Mouse (Mus musculus) macrophage (primary cell): ENCODE data around the gene Ptpn1. TPM values are rescaled to one million over a fixed set of nuclear protein-coding genes. Genes with fewer than 3 reads are reported as not detected.
A peak's percentile ranks its signal among the peaks of the same experiment; 100 is the strongest.

ENCODE experiments used
- H3K27ac ChIP-seq: fragments of 350-480 bp; formaldehyde crosslinking; 2 replicates; pipeline ENCODE4 v1.9.0; 2021
- H3K36me3 ChIP-seq: fragments of 350-480 bp; formaldehyde crosslinking; 2 replicates; pipeline ENCODE4 v1.9.0; 2021; ENCODE audit errors: inconsistent target
- H3K4me3 ChIP-seq: fragments of 350-480 bp; formaldehyde crosslinking; 2 replicates; pipeline ENCODE4 v1.9.0; 2021; ENCODE audit errors: inconsistent target
- H3K79me2 ChIP-seq: fragments of 350-480 bp; formaldehyde crosslinking; 2 replicates; pipeline ENCODE4 v1.9.0; 2021; ENCODE audit errors: inconsistent target
- WGBS: methylation state at CpG from one replicate; pipeline ENCODE4 v1.1.7; 2026; ENCODE audit warnings: inconsistent platforms; ENCODE audit not compliant: missing documents; 5-methylcytosine and 5-hydroxymethylcytosine counted together
- polyA plus RNA-seq: library from polyadenylated mRNA; stranded (reverse); fragments of 250-400 nt; gene quantifications from 3 replicates; pipeline ENCODE4 v1.2.4, GENCODE M21; 2018; ENCODE audit warnings: inconsistent platforms

Ptpn1 gene
- polyA plus RNA-seq, 1 experiment from 2014 or later: 381 TPM

GRCm38 (mm10) chr2:167960584-167960983, 28.7 kb downstream of the Ptpn1 start:
- H3K4me3 ChIP-seq: no peak overlapping the region
- WGBS: 90% methylated on average over 8 of the region's 8 CpGs
- H3K27ac ChIP-seq: peak overlapping the region; percentile 94
- H3K36me3 ChIP-seq: peaks cover 26% of the 10 kb centered on the region
- H3K79me2 ChIP-seq: peaks cover 92% of the 10 kb centered on the region

DNA sequence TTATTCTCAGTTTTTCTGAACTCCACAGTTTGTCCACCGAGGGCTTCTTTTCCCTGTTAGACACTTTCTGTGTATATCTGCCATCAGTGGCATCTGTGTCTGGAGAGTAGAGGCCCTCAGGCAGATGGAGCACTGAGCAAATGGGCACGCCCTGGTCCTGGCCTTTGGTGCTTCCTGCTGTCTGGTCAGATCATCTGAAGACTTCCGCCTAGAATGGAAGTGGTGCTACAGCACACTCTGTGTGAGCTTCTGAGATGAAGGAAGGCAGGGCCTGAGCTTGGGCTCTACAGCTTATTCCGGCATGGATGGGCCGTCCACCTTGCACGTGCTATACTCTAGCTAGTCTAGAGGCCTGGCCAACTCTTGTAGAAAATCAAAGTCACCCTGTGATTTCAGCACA, 30.5 kb downstream of the Ptpn1 start:
- WGBS: 84% methylated on average over 6 of the region's 6 CpGs
- H3K27ac ChIP-seq: peak overlapping the region; percentile 94
- peaks cover 43% of the 10 kb centered on the region for H3K36me3 ChIP-seq
- peaks cover 88% of the 10 kb centered on the region for H3K79me2 ChIP-seq
- H3K4me3 ChIP-seq: no peak overlapping the region

GRCm38 (mm10) chr2:167963176-167963575, 31.3 kb downstream of the Ptpn1 start:
- H3K4me3 ChIP-seq: no peak overlapping the region
- H3K36me3 ChIP-seq: peaks cover 52% of the 10 kb centered on the region
- WGBS: 93% methylated on average over 4 of the region's 4 CpGs
- H3K27ac ChIP-seq: peak overlapping the region; percentile 94
- H3K79me2 ChIP-seq: peaks cover 80% of the 10 kb centered on the region

- peaks cover 58% of the 10 kb centered on the region for H3K36me3 ChIP-seq
- H3K27ac ChIP-seq: peak overlapping the region; percentile 94
- H3K79me2 ChIP-seq: peaks cover 85% of the 10 kb centered on the region
- H3K4me3 ChIP-seq: no peak overlapping the region
- 67% methylated on average over 9 of the region's 9 CpGs for WGBS
Measured at GRCm38 (mm10) chr2:167963778-167964300, 32.0 kb downstream of the Ptpn1 start.

GRCm38 (mm10) chr2:167964320-167964719, 32.5 kb downstream of the Ptpn1 start:
- Histone ChIP-seq H3K36me3 (peaks cover 63% of the 10 kb centered on the region), H3K4me3 (no peak overlapping the region), H3K79me2 (peaks cover 82% of the 10 kb centered on the region), H3K27ac (peak overlapping the region; percentile 94; the same call in 1 of the 2 replicates)
- 95% methylated on average over 9 of the region's 9 CpGs for WGBS

GRCm38 (mm10) chr2:167965911-167966310, 34.1 kb downstream of the Ptpn1 start:
- Histone ChIP-seq H3K36me3 (peaks cover 78% of the 10 kb centered on the region), H3K79me2 (peaks cover 74% of the 10 kb centered on the region), H3K27ac (no peak overlapping the region), H3K4me3 (no peak overlapping the region)
- 97% methylated on average over 3 of the region's 3 CpGs for WGBS

- Histone ChIP-seq H3K27ac (0 out of 2 replicates have a peak overlapping the region, but pooled peaks have one; percentile 7), H3K4me3 (no peak overlapping the region), H3K79me2 (peaks cover 49% of the 10 kb centered on the region), H3K36me3 (peaks cover 99% of the 10 kb centered on the region)
- 95% methylated on average over 7 of the region's 7 CpGs for WGBS
Measured at GRCm38 (mm10) chr2:167968504-167968903, 36.6 kb downstream of the Ptpn1 start.

- Histone ChIP-seq H3K27ac (no peak overlapping the region), H3K79me2 (peaks cover 34% of the 10 kb centered on the region; the same call in 1 of the 2 replicates), H3K36me3 (peaks cover 99% of the 10 kb centered on the region), H3K4me3 (no peak overlapping the region)
- 95% methylated on average over 10 of the region's 10 CpGs for WGBS
Measured at GRCm38 (mm10) chr2:167969851-167970541, 38.1 kb downstream of the Ptpn1 start.

DNA sequence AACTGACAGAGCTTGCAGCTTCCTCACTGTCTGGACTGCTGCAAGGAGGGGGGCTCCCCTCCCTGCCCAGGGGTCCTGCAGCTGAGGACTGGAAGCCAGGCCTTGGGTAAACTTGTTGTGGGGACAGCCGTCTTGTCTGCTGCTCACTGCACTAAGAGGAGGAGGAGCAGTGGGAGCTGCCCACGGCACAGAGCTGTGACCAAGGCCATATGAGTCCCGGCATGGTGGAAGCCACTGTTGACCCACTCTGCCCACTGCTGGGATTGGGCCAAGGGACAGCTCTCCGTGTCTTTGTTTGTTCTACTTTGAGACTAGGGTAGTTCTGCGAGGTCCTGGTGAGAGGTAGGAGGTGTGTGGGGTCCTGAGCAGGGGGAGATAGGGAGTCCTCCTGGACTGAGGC, 40.3 kb downstream of the Ptpn1 start:
- 88% methylated on average over 5 of the region's 5 CpGs for WGBS
- H3K4me3 ChIP-seq: no peak overlapping the region

GRCm38 (mm10) chr2:167972809-167973208, 41.0 kb downstream of the Ptpn1 start:
- Histone ChIP-seq H3K79me2 (peaks cover 14% of the 10 kb centered on the region; the same call in 1 of the 2 replicates), H3K36me3 (peaks cover 99% of the 10 kb centered on the region), H3K27ac (no peak overlapping the region), H3K4me3 (no peak overlapping the region)
- WGBS: no CpG with 5 or more reads among the region's 1 CpGs

More for the DNA sequence above, 40.3 kb downstream of the Ptpn1 start:
- H3K27ac ChIP-seq: no peak overlapping the region
- peaks cover 99% of the 10 kb centered on the region for H3K36me3 ChIP-seq
- H3K79me2 ChIP-seq: peaks cover 14% of the 10 kb centered on the region; the same call in 1 of the 2 replicates

- H3K79me2 ChIP-seq: no peaks in the 10 kb centered on the region; the same call in 1 of the 2 replicates
- no peak overlapping the region for H3K27ac ChIP-seq
- H3K36me3 ChIP-seq: peaks cover 85% of the 10 kb centered on the region
- whole genome bisulfite sequencing: 11% methylated on average over 10 of the region's 12 CpGs
- no peak overlapping the region for H3K4me3 ChIP-seq
Measured at GRCm38 (mm10) chr2:167975746-167976145, 43.9 kb downstream of the Ptpn1 start.

- Histone ChIP-seq H3K4me3 (no peak overlapping the region), H3K36me3 (peaks cover 60% of the 10 kb centered on the region), H3K79me2 (no peaks in the 10 kb centered on the region), H3K27ac (no peak overlapping the region)
- over 99% methylated on average over 10 of the region's 10 CpGs for WGBS
Measured at GRCm38 (mm10) chr2:167978271-167978670, 46.4 kb downstream of the Ptpn1 start.

DNA sequence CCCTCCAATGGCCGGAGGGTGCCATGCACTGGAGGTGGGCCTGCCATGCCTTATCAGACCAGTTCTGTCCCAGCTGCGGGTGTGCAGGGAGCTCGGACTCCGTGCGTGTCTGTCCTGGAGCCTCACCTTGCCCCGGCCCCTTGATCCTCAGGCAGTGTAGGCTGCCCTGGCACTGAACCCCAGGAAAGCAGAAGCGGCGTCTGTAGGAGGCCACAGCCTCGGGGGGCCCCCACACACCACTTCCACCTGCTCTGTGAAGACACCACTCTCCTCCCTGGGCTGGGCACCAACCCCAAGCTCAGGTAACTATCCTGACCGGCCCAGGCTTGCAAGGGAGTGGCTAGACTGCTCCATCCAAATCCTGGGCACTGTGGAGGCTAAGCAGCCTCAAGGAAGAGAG, 48.5 kb downstream of the Ptpn1 start:
- Histone ChIP-seq H3K27ac (no peak overlapping the region), H3K36me3 (peaks cover 39% of the 10 kb centered on the region), H3K79me2 (no peaks in the 10 kb centered on the region), H3K4me3 (no peak overlapping the region)
- WGBS: 34% methylated on average over 10 of the region's 10 CpGs

- WGBS: 79% methylated on average over 9 of the region's 9 CpGs
Measured at GRCm38 (mm10) chr2:167982646-167983045, 50.8 kb downstream of the Ptpn1 start.

GRCm38 (mm10) chr2:167984371-167984770, 52.5 kb downstream of the Ptpn1 start:
- no peak overlapping the region for H3K27ac ChIP-seq
- H3K4me3 ChIP-seq: no peak overlapping the region
- WGBS: 95% methylated on average over 5 of the region's 5 CpGs
- H3K79me2 ChIP-seq: no peaks in the 10 kb centered on the region
- peaks cover 1% of the 10 kb centered on the region; the same call in 1 of the 2 replicates for H3K36me3 ChIP-seq

More at GRCm38 (mm10) chr2:167982646-167983045, 50.8 kb downstream of the Ptpn1 start:
- Histone ChIP-seq H3K79me2 (no peaks in the 10 kb centered on the region), H3K36me3 (peaks cover 16% of the 10 kb centered on the region), H3K27ac (no peak overlapping the region), H3K4me3 (no peak overlapping the region)
